9 mouse cellular contexts compared by ENCODE assay signal in genomic region chr13:54737488-54738212, GRCm38 (mm10). TPM values are rescaled to one million over a fixed set of nuclear protein-coding genes. Genes with fewer than 3 reads are reported as not detected.
DNase-seq lines count a peak whose midpoint lies in the region; ATAC-seq and TF ChIP-seq lines count a peak whose summit lies in the region.
"Had no signal": no experiment of that assay in that cellular context is flagged by ENCODE, and none has a peak within 500 bp of the region (broad histone marks: within the 10 kb centered on the region; RNA-seq: fewer than 3 reads in every experiment).

No protein-coding gene starts in this region.

- DNase-seq in cerebellum, postnatal 4 days (ENCODE audit: low spot score in 2 of 2) = no peak
- peak; percentile 11 for DNase-seq in urinary bladder, postnatal 25 days (ENCODE audit: low spot score)
- no peak for DNase-seq in urinary bladder, adult 2 months (ENCODE audit: low spot score)
- DNase-seq in hindbrain, embryonic 10.5 days (ENCODE audit: low spot score) = peak; percentile 47
- peak; percentile 26 for DNase-seq in liver, postnatal 0 days
- DNase-seq in spleen, adult 12 weeks (ENCODE audit: low spot score) = no peak
- DNase-seq in layer of hippocampus, postnatal 36 days = no peak

- H3K4me2 ChIP-seq in liver, postnatal 0 days (ENCODE audit: low read depth, low read length) = peak overlapping the region; percentile 49

- no peaks in the 10 kb centered on the region for H3K9me3 ChIP-seq in hindbrain, embryonic 10.5 days
- no peaks in the 10 kb centered on the region for H3K9me3 ChIP-seq in liver, postnatal 0 days (ENCODE audit: low read length)

- H3K4me3 ChIP-seq in hindbrain, embryonic 10.5 days = peak overlapping the region; percentile 49
- H3K4me3 ChIP-seq in liver, postnatal 0 days (ENCODE audit: low read depth, low read length) = no peak overlapping the region

- H3K9ac ChIP-seq in liver, postnatal 0 days (replicated peaks) = no peak overlapping the region

- H3K36me3 ChIP-seq in hindbrain, embryonic 10.5 days = peaks cover 63% of the 10 kb centered on the region
- no peaks in the 10 kb centered on the region for H3K36me3 ChIP-seq in liver, postnatal 0 days (replicated peaks; ENCODE audit: insufficient read depth, low read length)

- H3K4me1 ChIP-seq in hindbrain, embryonic 10.5 days (replicated peaks) = peaks cover 36% of the 10 kb centered on the region
- H3K4me1 ChIP-seq in liver, postnatal 0 days (ENCODE audit: insufficient read depth) = no peaks in the 10 kb centered on the region

- ATAC-seq in cerebellum, adult (ENCODE audit: insufficient number of reproducible peaks, low FRiP score, low TSS enrichment) = peak; percentile 56
- ATAC-seq in liver, postnatal 0 days = 0 out of 2 replicates have a peak, but pooled peaks have one; percentile 48

- TF ChIP-seq EP300 in liver, postnatal 0 days (IDR thresholded peaks at IDR 0.05; ENCODE audit: low read depth) = no peak

- WGBS in hindbrain, embryonic 10.5 days = 1% methylated on average over 87 of the region's 87 CpGs
- 2% methylated on average over 71 of the region's 87 CpGs for WGBS in liver, postnatal 0 days (ENCODE audit: insufficient replicate concordance)

- peak overlapping the region; percentile 40 for H3K27ac ChIP-seq in hindbrain, embryonic 10.5 days
- H3K27ac ChIP-seq in liver, postnatal 0 days (ENCODE audit: low read depth) = no peak overlapping the region

- H3K27me3 ChIP-seq in hindbrain, embryonic 10.5 days (ENCODE audit: insufficient read depth, poor library complexity, severe bottlenecking) = peaks cover 64% of the 10 kb centered on the region
- peaks cover 40% of the 10 kb centered on the region for H3K27me3 ChIP-seq in liver, postnatal 0 days (ENCODE audit: insufficient read depth, low read length)

- no peak for TF ChIP-seq CTCF in liver, postnatal 0 days (IDR thresholded peaks at IDR 0.05; ENCODE audit: low read depth)

RNA-seq across cellular contexts. Expression of gene Gprin1, which starts 12.0 kb away (rescaled TPM):
- polyA plus RNA-seq in urinary bladder, adult 2 months (2012; rRNA removed) = 0.07 and 0.10 TPM in 2 replicates
- polyA plus RNA-seq in hindbrain, embryonic 10.5 days (2016; fragmentation: Nextera tagmentation; extraction: Ambion mirVana) = 1.2 and 2.5 TPM in 2 replicates
- polyA plus RNA-seq in liver, postnatal 0 days (2015; fragmentation: Nextera tagmentation; extraction: Ambion mirVana) = not detected in 2 replicates
- 100 to 1,000 TPM; 135 to 142 TPM for total RNA-seq in layer of hippocampus, postnatal 36 days (2021)

RNA-seq across cellular contexts. Expression of gene Sncb, which starts 28.7 kb away (rescaled TPM):
- 0.08 and 0.18 TPM in 2 replicates for polyA plus RNA-seq in urinary bladder, adult 2 months (2012; rRNA removed)
- 2.3 and 2.4 TPM in 2 replicates for polyA plus RNA-seq in hindbrain, embryonic 10.5 days (2016; fragmentation: Nextera tagmentation; extraction: Ambion mirVana)
- polyA plus RNA-seq in liver, postnatal 0 days (2015; fragmentation: Nextera tagmentation; extraction: Ambion mirVana) = not detected in 2 replicates
- 100 to 1,000 TPM; 602 to 611 TPM for total RNA-seq in layer of hippocampus, postnatal 36 days (2021)
- polyA plus RNA-seq: C2C12 had no signal

RNA-seq across cellular contexts. Expression of gene Cdhr2, which starts 36.4 kb away (rescaled TPM):
- polyA plus RNA-seq in urinary bladder, adult 2 months (2012; rRNA removed) = 0.03 TPM in 2 replicates
- 0.07 and 0.15 TPM in 2 replicates for polyA plus RNA-seq in hindbrain, embryonic 10.5 days (2016; fragmentation: Nextera tagmentation; extraction: Ambion mirVana)
- 7.0 TPM in 2 replicates for polyA plus RNA-seq in liver, postnatal 0 days (2015; fragmentation: Nextera tagmentation; extraction: Ambion mirVana)
- under 1 TPM in 1 of 2 experiments, not detected in 1; 0.22 TPM for total RNA-seq in layer of hippocampus, postnatal 36 days (2021)

RNA-seq across cellular contexts. Expression of gene Rnf44, which starts 43.9 kb away (rescaled TPM):
- polyA plus RNA-seq in urinary bladder, adult 2 months (2012; rRNA removed) = 69.3 and 86.5 TPM in 2 replicates
- 106 and 127 TPM in 2 replicates for polyA plus RNA-seq in hindbrain, embryonic 10.5 days (2016; fragmentation: Nextera tagmentation; extraction: Ambion mirVana)
- 26.2 and 28.2 TPM in 2 replicates for polyA plus RNA-seq in liver, postnatal 0 days (2015; fragmentation: Nextera tagmentation; extraction: Ambion mirVana)
- 100 to 1,000 TPM; 157 to 161 TPM for total RNA-seq in layer of hippocampus, postnatal 36 days (2021)

RNA-seq across cellular contexts. Expression of gene Eif4e1b, which starts 46.1 kb away (rescaled TPM):
- polyA plus RNA-seq in urinary bladder, adult 2 months (2012; rRNA removed) = 0.21 and 0.34 TPM in 2 replicates
- not detected in 2 replicates for polyA plus RNA-seq in hindbrain, embryonic 10.5 days (2016; fragmentation: Nextera tagmentation; extraction: Ambion mirVana)
- polyA plus RNA-seq in liver, postnatal 0 days (2015; fragmentation: Nextera tagmentation; extraction: Ambion mirVana) = not detected in 2 replicates
- not detected for total RNA-seq in layer of hippocampus, postnatal 36 days (2021)
- polyA plus RNA-seq: C2C12 had no signal

Comparison
In these comparisons a context has a peak if more than half of its experiments do, and no peak if none do; other contexts are left out.
1. DNase-seq: peak in urinary bladder, postnatal 25 days (single experiment), hindbrain, embryonic 10.5 days (single experiment) and liver, postnatal 0 days (single experiment); none in cerebellum, postnatal 4 days (0 of 2), urinary bladder, adult 2 months (single experiment), spleen, adult 12 weeks (single experiment) and layer of hippocampus, postnatal 36 days (0 of 2).